Mouse (Mus musculus) lung, adult 2 months (tissue): ENCODE results near the gene Naaladl2. TPM values are rescaled to one million over a fixed set of nuclear protein-coding genes. Genes with fewer than 3 reads are reported as not detected.
"Not testable (repeated sequence)": the region's sequence is repeated elsewhere in the genome, so short reads cannot be mapped to it uniquely, and the experiment has no call there.

ENCODE experiments used
- DNase-seq: peaks from one replicate; pipeline ENCODE4 v3.0.0; 2022
- H3K4me1 ChIP-seq: fragments of 200-500 bp; 2 replicates; pipeline ENCODE4 v1.6.1; 2011; ENCODE audit warnings: low read length; ENCODE audit not compliant: control insufficient read depth, insufficient read depth
- H3K4me3 ChIP-seq: fragments of 200-500 bp; replicated peaks from 2 replicates; pipeline ENCODE3; 2011; ENCODE audit warnings: low read depth, mild to moderate bottlenecking, control low read depth, low read length; ENCODE audit errors: extremely low read depth
- CTCF ChIP-seq: fragments of 200-500 bp; IDR thresholded peaks from 2 replicates; pipeline ENCODE4 v1.5.1; 2011; ENCODE audit warnings: mild to moderate bottlenecking, low read length, control low read depth; ENCODE audit not compliant: insufficient read depth
- POLR2A ChIP-seq: fragments of 200-500 bp; IDR thresholded peaks from 2 replicates; pipeline ENCODE4 v1.6.1; 2011; ENCODE audit warnings: low read depth, mild to moderate bottlenecking, control low read depth, low read length, borderline replicate concordance; ENCODE audit errors: extremely low read depth
- WGBS: fragments of 180-500 bp; shearing (Covaris S2); methylation state at CpG from one replicate; pipeline ENCODE4 v1.1.7; 2018; 5-methylcytosine and 5-hydroxymethylcytosine counted together
- polyA plus RNA-seq: library from polyadenylated mRNA; depleted of rRNA; stranded (reverse); fragments of >200 nt; gene quantifications from 2 replicates; pipeline ENCODE4 v1.2.3, GENCODE M21; 2012

Gene Naaladl2
- polyA plus RNA-seq, 1 experiment = 0.64 TPM

DNA sequence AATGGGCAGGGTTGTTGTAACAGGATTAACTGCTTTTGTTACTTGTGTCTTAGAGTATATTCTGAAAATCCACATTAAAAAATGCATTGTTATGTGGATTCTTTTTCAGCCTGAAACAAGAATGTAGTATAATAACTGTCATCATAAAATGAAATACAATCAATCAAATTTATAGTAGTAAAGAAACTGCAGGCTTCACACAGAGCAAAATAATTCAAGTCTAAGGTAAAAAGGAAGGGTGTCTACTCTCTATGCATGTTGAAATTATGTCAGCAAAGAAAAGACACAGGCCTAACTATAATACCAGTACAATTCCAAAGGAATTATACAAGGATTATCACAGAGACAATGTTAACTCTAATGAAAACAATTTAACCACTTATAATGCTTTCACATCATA, 752.3 kb downstream of the Naaladl2 start:
- no peak overlapping the region for H3K4me3 ChIP-seq
- no peaks in the 10 kb centered on the region for H3K4me1 ChIP-seq
- no peak for TF ChIP-seq POLR2A
- TF ChIP-seq CTCF = no peak
- no peak for DNase-seq

DNA sequence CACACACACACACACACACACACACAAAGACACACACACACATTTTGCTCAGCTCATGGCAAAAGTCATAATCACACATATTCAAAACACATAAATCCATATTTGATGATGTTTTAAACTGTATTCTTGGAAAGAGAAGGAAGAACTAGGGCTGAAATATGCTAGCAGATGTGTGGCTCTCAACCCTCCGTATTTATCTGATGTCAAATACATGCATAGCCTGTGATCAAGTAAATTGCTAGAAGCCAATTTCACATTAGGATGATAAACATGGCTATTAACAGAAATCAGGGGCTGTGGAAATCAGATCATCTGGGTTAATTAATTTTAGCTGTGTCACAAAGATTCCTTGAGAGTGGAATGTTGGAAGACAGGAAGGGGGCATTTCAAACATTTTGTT, 752.8 kb downstream of the Naaladl2 start:
- H3K4me3 ChIP-seq = no peak overlapping the region
- TF ChIP-seq CTCF = no peak
- no peak for TF ChIP-seq POLR2A
- WGBS = 72% methylated on average over 1 of the region's 1 CpGs
- no peaks in the 10 kb centered on the region for H3K4me1 ChIP-seq
- no peak for DNase-seq

DNA sequence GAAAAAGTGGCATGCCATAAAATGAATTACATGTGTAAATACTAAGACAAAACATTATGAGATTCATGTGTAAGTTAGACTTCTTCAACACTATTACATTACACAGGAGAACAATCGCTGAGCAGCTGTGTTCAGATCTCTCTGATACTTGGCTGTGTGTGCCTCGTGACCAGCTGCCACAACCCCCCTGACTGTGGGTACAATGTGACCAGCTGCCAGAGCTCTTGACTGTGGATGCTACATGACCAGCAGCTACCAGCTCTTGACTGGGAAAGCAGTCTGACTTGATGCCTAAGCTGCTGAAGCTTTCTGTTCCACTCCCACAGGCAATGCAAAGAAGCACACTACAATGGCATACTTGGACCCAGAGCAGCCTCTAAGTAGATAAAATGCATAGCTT, 789.1 kb downstream of the Naaladl2 start:
- H3K4me1 ChIP-seq = no peaks in the 10 kb centered on the region
- no peak for DNase-seq
- no peak overlapping the region for H3K4me3 ChIP-seq
- WGBS = 53% methylated on average over 2 of the region's 2 CpGs
- TF ChIP-seq CTCF (no peak), POLR2A (no peak)

DNA sequence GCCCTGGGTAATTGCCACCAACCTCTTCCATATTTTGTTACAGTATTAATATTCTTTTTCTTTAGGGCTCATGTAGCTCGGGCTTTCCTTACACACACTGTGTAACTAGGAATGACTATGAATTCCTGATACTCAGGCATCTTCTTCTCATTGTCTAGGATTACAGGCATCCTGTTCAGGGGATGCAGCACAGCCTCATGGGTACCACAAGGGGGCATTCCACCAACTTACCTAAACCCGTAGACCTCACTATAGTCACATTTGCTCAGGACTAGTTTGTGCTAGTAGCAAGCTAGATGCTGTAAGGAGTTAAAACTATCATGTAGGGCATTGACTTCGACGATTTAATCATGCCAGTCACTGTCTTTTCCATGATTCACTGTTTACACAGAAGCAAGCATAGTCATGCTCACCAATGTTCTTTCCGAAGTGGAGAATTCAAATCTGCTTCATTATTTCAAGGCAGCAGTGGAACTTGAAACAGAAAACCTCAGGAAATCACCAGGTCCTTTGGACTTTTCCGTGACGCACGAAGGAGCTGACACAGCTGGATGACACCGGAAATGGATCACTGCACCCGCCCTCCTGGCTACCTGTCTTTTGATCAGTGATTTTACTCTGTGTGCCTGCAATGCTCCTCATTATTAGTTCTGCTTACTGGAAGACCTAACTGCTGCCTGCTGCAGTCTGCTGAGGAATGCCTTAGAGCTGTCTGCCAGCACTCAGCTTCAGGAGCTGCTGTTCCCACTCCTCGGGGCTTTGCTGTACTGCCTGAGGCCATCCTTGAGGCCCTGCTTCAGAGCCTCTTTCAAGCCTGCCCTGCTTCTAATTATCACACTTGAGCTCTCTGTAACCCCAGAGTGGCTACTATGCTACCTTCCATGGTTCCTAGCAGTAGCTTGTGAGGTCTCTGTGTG, 822.3 kb downstream of the Naaladl2 start:
- Histone ChIP-seq H3K4me1 (no peaks in the 10 kb centered on the region), H3K4me3 (no peak overlapping the region)
- WGBS = 78% methylated on average over 11 of the region's 11 CpGs
- TF ChIP-seq CTCF (no peak), POLR2A (no peak)
- no peak for DNase-seq

DNA sequence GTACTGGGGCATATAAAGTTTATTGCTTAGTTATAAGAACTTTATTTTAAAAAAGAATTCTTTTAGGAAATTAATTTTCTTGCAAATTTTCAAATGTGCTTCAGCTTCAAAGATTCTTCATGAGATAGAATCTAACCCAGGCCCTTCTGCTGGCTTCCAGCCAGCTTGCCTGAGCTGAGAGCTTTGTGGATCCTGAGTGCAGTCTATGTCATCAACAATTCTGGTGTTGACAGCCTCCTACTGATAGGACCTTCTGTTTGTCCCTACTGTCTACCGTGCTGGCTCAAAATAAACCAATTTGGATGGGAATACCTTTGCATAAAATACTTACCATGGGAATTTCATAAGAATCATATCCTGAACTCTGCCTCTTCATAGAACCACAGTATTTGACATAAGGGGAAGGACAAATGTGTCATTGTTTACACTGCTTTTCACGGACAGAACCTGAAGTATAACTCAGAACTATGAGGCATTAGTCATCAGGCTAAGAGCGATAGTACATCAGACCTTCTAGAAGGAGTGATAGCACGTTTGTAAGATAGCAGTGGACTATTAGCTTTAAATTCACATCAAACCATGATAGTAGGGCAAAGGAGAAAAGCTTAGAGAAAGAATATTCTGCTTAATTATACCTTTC, 829.3 kb downstream of the Naaladl2 start:
- DNase-seq = no peak

DNA sequence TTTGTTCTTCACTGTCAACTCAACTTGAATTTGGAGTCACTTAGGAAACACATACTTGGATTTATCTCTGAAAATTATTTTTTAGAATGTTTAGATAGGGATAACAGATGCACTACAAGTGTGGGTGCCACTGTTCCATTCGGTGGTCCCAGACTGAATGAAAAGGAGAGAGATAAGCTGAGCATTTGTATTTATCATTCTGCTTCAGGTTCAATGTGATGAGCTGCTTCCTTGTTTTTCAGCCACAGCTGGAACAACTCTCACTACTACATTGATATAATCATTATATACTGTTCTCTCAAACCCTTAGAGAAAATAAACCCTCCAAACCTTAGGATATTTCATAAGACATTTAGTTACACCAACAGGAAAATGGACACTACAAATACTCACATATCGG, 918.6 kb downstream of the Naaladl2 start:
- Histone ChIP-seq H3K4me3 (no peak overlapping the region), H3K4me1 (no peaks in the 10 kb centered on the region)
- no peak for DNase-seq
- WGBS = 70% methylated on average over 2 of the region's 2 CpGs
- TF ChIP-seq CTCF (no peak), POLR2A (no peak)

More for the DNA sequence above, 829.3 kb downstream of the Naaladl2 start:
- no peak overlapping the region for H3K4me3 ChIP-seq
- TF ChIP-seq POLR2A (no peak), CTCF (no peak)
- no peaks in the 10 kb centered on the region for H3K4me1 ChIP-seq
- 26% methylated on average over 4 of the region's 4 CpGs for WGBS

DNA sequence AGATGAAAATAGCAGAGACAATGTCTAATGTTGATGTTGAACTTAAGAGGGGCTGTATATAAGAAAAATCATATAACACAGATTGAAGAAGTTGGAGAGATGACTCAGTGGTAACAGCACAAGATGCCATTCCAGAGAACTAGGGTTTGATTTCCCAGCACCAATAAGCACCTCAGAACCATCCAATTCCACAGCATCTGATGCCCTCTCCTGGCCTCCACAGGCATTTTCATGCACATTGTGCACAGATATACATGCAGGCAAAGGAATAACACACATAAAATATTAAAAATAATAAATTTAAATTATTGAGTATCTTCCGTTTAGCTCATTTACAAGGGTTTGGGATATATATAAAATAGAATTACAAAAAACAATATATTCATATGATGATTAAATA, 926.6 kb downstream of the Naaladl2 start:
- TF ChIP-seq POLR2A (no peak), CTCF (no peak)
- H3K4me1 ChIP-seq = no peaks in the 10 kb centered on the region
- no peak for DNase-seq
- WGBS = 92% methylated on average over 1 of the region's 1 CpGs
- H3K4me3 ChIP-seq = no peak overlapping the region

DNA sequence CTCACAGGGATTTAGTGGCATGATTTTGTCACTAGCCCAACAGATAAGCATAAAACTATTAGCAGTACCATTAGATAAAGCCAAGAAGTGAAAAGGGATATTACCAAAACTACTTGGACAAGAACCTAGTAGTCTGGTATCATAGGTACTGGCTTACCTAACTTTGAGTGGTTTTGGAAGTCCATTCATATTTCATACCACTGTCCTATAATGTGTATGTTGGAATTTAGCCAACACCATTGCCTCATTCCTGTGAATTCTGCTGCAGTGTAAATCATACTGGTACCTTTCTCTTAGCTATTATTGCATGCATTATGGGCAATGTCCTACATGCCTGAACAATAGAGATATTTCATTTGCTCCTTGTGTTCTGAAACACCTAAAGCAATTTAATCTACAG, 977.5 kb downstream of the Naaladl2 start:
- Histone ChIP-seq H3K4me3 (no peak overlapping the region), H3K4me1 (no peaks in the 10 kb centered on the region)
- TF ChIP-seq CTCF (no peak), POLR2A (no peak)
- no peak for DNase-seq

DNA sequence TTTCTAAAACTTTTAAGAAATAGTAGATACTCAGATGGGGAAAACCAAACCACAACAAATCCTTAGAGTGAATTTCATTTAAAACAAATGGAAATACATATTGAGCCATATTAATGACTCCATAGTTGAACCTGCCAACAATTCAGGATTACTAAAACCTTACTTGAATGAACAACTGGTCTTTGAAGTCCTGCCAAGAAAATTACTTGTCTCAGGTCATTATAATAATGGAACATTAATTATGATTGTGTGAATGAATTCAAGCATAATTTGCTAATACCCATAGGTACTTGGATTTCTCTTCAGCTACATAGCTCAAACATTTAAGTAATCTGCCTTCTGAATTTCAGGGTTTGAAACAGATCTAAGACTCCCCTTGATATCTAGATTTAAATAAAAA, 980.1 kb downstream of the Naaladl2 start:
- no peak for DNase-seq
- TF ChIP-seq CTCF = no peak
- no peak for TF ChIP-seq POLR2A

DNA sequence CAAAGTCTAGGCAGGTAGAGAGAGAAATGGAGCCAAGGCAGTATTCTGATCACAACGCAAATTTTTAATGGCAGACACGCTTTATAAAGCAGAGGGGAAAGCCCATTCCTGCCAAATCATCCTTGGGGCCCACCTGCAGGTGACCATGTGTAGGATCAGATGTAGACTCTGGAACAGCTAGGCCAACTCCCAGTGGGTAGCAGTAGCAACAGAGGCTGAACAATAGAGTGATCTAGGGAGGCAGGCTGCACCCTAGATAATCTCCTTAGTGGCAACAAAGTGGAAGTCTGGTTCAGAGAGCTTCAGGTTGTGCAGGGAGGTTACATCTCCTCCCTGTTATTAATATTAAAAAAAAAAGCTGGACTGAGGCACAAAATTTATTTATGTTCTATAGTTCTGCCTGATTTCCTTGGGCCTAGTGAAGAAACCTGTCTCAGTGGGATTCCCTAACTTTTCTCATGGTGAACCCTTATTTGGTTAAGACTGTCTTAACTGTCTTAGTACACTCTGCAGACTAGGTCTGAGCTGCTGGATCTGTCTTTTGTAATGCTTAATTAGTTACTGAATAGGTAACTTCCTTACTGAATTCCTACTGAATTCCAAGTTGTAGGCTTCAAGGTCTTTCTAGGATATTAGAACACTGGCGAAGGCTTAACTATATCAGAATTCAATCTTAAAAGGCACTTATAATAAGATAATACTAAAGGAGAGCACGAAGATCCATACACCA, 992.8 kb downstream of the Naaladl2 start:
- WGBS = 76% methylated on average over 4 of the region's 4 CpGs
- H3K4me3 ChIP-seq, H3K4me1 ChIP-seq, DNase-seq: not testable (repeated sequence)

More for the DNA sequence above, 980.1 kb downstream of the Naaladl2 start:
- Histone ChIP-seq H3K4me1 (no peaks in the 10 kb centered on the region), H3K4me3 (no peak overlapping the region)
